Mouse (Mus musculus) cortical plate, adult 2 months (tissue): ENCODE measurements around the gene Chrna7.

ENCODE experiments used
- CTCF ChIP-seq: fragments of 200-500 bp; IDR thresholded peaks from 2 replicates; pipeline ENCODE4 v1.5.1; 2011; ENCODE audit warnings: mild to moderate bottlenecking, control low read depth, low read length; ENCODE audit not compliant: insufficient read depth; ENCODE audit errors: extremely low read depth
- POLR2A ChIP-seq: fragments of 200-500 bp; IDR thresholded peaks from 2 replicates; pipeline ENCODE4 v1.6.1; 2011; ENCODE audit warnings: mild to moderate bottlenecking, low read length, control low read depth; ENCODE audit not compliant: insufficient read depth; ENCODE audit errors: extremely low read depth

DNA sequence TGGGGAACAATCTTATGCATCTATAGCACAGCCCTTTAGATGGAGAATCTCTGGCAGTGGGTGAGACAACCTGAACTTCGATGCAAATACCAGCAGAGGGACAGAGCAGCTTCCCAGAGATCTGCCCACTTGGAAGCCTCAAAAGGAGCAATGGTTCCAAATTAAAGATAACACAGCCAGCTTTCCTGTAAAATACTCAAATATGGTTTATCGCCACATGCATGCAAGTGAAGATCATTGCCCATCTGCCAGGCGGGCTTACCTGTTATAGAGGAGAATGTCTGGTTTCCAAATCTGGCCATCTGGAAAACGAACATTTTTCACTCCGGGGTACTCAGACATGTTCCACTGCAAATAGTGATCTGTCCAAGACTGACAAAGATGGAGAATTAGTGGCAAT, 64.0 kb downstream of the Chrna7 start:
- TF ChIP-seq CTCF (no peak), POLR2A (no peak)
